Mouse (Mus musculus) embryonic fibroblast, embryonic 13.5 days (primary cell): ENCODE results near the gene Luc7l3. TPM values are rescaled to one million over a fixed set of nuclear protein-coding genes. Genes with fewer than 3 reads are reported as not detected.

ENCODE experiments used
- H3K27ac ChIP-seq: 2 replicates; pipeline ENCODE4 v1.5.1; 2012; ENCODE audit warnings: low read length, control low read depth, inconsistent platforms; ENCODE audit not compliant: insufficient read depth
- H3K4me1 ChIP-seq: 2 replicates; pipeline ENCODE4 v1.6.1; 2011; ENCODE audit warnings: low read length; ENCODE audit not compliant: control insufficient read depth, insufficient read depth
- H3K4me3 ChIP-seq: 2 replicates; pipeline ENCODE4 v1.5.1; 2011; ENCODE audit warnings: mild to moderate bottlenecking, control low read depth, low read length; ENCODE audit not compliant: insufficient read depth
- CTCF ChIP-seq: IDR thresholded peaks from 2 replicates; pipeline ENCODE4 v1.5.1; 2011; ENCODE audit warnings: mild to moderate bottlenecking, control low read depth, low read length, moderate library complexity, borderline replicate concordance; ENCODE audit not compliant: insufficient read depth
- POLR2A ChIP-seq: IDR thresholded peaks from 2 replicates; pipeline ENCODE4 v1.6.1; 2011; ENCODE audit warnings: low read depth, mild to moderate bottlenecking, control low read depth, low read length, moderate library complexity
- polyA plus RNA-seq: library from polyadenylated mRNA; stranded (reverse); fragments of >200 nt; gene quantifications from 2 replicates; pipeline ENCODE4 v1.2.4, GENCODE M21; 2011; ENCODE audit warnings: low read depth; ENCODE audit not compliant: missing spikeins, insufficient read length

The Luc7l3 gene
- polyA plus RNA-seq, 1 experiment: 88.2 TPM

DNA sequence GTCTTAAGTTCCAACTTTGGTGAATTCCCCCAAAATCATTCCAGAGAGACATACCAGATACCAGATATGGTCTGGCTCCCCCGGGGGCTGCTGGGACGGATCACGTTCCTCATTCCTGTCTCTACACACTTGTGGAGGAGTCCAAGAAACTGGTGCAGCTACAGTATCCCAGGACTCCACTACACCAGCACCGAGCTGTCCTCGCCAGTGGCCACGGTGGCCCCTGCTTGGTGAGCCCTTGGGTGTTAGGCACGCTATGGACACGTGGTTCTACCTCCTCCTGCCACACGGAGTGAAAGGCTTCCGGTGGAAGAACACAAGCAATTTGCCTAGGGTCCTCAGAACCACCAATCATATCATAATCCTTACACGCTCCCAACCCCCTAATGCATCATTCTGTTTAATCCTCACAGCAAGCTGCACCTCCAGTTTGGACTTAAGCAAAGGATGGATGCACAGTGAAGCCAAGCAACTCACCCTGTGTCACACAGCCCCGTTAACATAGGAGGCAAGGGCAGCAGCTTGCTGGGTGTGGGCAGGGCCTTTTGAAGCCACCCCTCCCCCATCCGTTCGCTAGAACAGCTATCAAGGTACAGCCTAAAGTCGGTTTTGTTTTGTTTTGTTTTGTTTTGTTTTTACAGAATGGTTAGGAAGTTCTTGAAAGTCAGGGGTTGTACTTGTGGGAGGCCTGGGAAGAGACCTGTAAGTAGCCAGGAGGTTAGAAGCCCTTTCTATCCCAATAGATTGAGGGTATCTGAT, 78.2 kb downstream of the Luc7l3 start:
- Histone ChIP-seq H3K4me1 (0 out of 2 replicates have a peak, but pooled peaks cover 3% of the 10 kb centered on the region), H3K4me3 (no peak overlapping the region), H3K27ac (no peak overlapping the region)
- TF ChIP-seq CTCF (no peak), POLR2A (no peak)

DNA sequence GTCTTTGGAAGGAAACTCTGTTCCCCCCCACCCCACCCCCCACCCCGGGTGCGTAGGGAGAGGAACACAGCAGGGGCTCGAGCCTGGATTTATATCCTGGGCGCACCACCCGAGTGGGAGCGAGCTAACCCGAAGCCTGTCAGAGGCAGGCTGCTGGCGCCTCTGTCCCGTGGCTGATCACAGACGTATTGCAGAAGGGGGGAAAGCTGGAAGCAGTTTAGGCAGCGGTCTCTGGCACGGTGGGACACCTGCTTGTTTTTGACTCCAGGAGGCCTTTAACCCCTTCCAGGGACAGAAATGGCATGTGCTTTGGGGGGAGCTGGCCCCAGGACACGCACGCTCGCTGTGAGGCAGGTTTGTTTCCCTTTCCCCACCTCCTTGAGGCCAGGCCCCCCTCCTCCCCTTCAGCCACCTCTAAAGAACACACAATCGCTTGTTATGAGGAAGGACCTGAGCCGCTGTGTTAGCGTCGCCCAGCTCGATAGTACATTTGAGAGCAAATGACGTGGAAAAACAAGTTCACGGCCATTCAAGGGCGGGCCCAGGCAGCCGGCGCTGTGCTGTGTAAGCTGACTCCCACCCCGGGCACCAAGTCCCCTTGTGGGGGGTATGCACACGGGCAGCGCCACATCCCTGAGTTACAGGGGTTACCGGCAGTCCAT, 78.9 kb downstream of the Luc7l3 start:
- no peak overlapping the region for H3K4me3 ChIP-seq
- H3K4me1 ChIP-seq: 0 out of 2 replicates have a peak, but pooled peaks cover 3% of the 10 kb centered on the region
- H3K27ac ChIP-seq: no peak overlapping the region
- no peak for TF ChIP-seq POLR2A
- no peak for TF ChIP-seq CTCF

DNA sequence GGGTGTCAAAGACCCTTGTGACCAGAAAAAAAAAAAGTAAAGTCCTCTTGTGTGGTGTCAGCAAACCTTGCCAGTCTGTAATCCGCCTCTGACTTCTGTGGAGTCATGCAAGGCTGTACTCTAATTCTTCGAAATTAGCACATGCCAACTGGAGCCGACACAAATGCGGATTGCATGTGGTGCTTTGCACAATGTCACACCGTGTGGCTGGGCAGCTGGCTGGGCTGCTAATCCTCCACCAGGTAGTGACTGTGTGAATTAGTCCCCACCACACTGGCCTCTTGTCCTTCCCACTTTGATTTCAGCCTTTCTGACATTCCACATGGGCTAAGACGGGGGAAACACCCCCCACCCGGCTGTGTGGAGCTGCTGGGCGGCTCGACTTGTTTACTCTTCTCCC, 82.1 kb downstream of the Luc7l3 start:
- Histone ChIP-seq H3K27ac (no peak overlapping the region), H3K4me1 (0 out of 2 replicates have a peak, but pooled peaks cover 3% of the 10 kb centered on the region), H3K4me3 (no peak overlapping the region)
- TF ChIP-seq POLR2A: no peak
- no peak for TF ChIP-seq CTCF

DNA sequence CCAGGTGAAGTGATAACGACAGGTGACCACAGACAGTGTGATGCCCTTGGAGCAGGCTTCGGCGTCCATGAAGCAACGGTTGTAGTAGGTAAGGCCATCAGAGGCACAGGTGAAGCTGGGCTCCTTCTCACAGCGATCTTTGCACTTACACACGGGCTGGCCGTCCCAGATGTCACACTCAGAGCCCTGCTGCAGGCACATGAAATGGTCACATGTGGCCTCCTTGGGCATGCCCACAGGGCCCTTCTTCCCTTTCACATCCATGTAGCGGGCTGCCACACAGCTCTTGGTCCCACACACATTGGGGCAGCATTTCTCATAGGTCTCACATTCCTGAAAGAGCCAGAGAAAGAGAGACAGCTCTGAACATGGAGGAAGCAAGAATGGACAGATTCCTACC, 83.0 kb downstream of the Luc7l3 start:
- H3K4me3 ChIP-seq: no peak overlapping the region
- no peak overlapping the region for H3K27ac ChIP-seq
- TF ChIP-seq CTCF (no peak), POLR2A (no peak)
- H3K4me1 ChIP-seq: 0 out of 2 replicates have a peak, but pooled peaks cover 3% of the 10 kb centered on the region

Other genes starting within 250 kb of the Luc7l3 start
- 33.3 and 33.9 TPM in 2 replicates for gene Tob1, start 110.5 kb downstream of the Luc7l3 start, polyA plus RNA-seq
- gene Wfikkn2, start 76.0 kb downstream of the Luc7l3 start, polyA plus RNA-seq: 0.28 and 1.1 TPM in 2 replicates
- not detected in 2 replicates for gene Gm21885, start 40.1 kb downstream of the Luc7l3 start, polyA plus RNA-seq
- 79.0 and 83.8 TPM in 2 replicates for gene Ankrd40, start 6.0 kb upstream of the Luc7l3 start, polyA plus RNA-seq
- gene Abcc3, start 71.0 kb upstream of the Luc7l3 start, polyA plus RNA-seq: 1.9 and 3.0 TPM in 2 replicates
- 31.7 and 38.9 TPM in 2 replicates for gene Cacna1g, start 152.2 kb upstream of the Luc7l3 start, polyA plus RNA-seq
- not detected in 2 replicates for gene Spata20, start 164.2 kb upstream of the Luc7l3 start, polyA plus RNA-seq
- gene Epn3, start 178.0 kb upstream of the Luc7l3 start, polyA plus RNA-seq: 0.53 and 1.4 TPM in 2 replicates
- 1.6 and 2.0 TPM in 2 replicates for gene Mycbpap, start 199.8 kb upstream of the Luc7l3 start, polyA plus RNA-seq
- gene Rsad1, start 227.3 kb upstream of the Luc7l3 start, polyA plus RNA-seq: 4.1 and 5.5 TPM in 2 replicates
- not detected in 2 replicates for gene Chad, start 243.1 kb upstream of the Luc7l3 start, polyA plus RNA-seq